Mouse (Mus musculus) forebrain, embryonic 14.5 days (tissue): ENCODE data around the gene Prr36. TPM values are rescaled to one million over a fixed set of nuclear protein-coding genes. Genes with fewer than 3 reads are reported as not detected.

Experiments
- ATAC-seq: fragments of 200-750 bp; cut with Nextera tagmentation; 2 replicates; pipeline ENCODE4 v1.8.0; 2017; ENCODE audit warnings: mild to moderate bottlenecking, moderate library complexity
- DNase-seq: peaks from one replicate; pipeline ENCODE4 v3.0.0-alpha.2; 2015; ENCODE audit warnings: low spot score
- H3K27ac ChIP-seq: fragments of 300-500 bp; sonication (generic); 2 replicates; pipeline ENCODE4 v1.5.1; 2014; ENCODE audit warnings: low read depth, mild to moderate bottlenecking, control low read depth, low read length, moderate library complexity
- H3K27me3 ChIP-seq: fragments of 300-500 bp; sonication (generic); replicated peaks from 2 replicates; pipeline ENCODE4 v1.6.1; 2014; ENCODE audit warnings: low read length, control low read depth, mixed read lengths; ENCODE audit not compliant: control insufficient read depth, insufficient read depth
- H3K36me3 ChIP-seq: fragments of 300-500 bp; sonication (generic); 2 replicates; pipeline ENCODE4 v1.6.1; 2014; ENCODE audit warnings: low read length, control low read depth; ENCODE audit not compliant: control insufficient read depth, insufficient read depth
- H3K4me1 ChIP-seq: fragments of 300-500 bp; sonication (generic); 2 replicates; pipeline ENCODE4 v1.6.1; 2014; ENCODE audit warnings: antibody characterized with exemption, low read length, control low read depth; ENCODE audit not compliant: control insufficient read depth, insufficient read depth
- H3K4me2 ChIP-seq: fragments of 300-500 bp; sonication (generic); 2 replicates; pipeline ENCODE4 v1.6.1; 2014; ENCODE audit warnings: mild to moderate bottlenecking, control low read depth, low read length
- H3K4me3 ChIP-seq: fragments of 300-500 bp; sonication (generic); 2 replicates; pipeline ENCODE4 v1.5.1; 2014; ENCODE audit warnings: low read depth, low read length, control low read depth
- H3K9ac ChIP-seq: fragments of 300-500 bp; sonication (generic); 2 replicates; pipeline ENCODE4 v1.6.1; 2014; ENCODE audit warnings: mild to moderate bottlenecking, low read length, control low read depth, moderate library complexity
- H3K9me3 ChIP-seq: fragments of 300-500 bp; sonication (generic); replicated peaks from 2 replicates; pipeline ENCODE4 v1.6.1; 2016; ENCODE audit warnings: low read length, control low read depth, mixed read lengths; ENCODE audit not compliant: control insufficient read depth
- WGBS: fragments of 180-500 bp; shearing (Covaris S2); extraction: QIAGEN DNeasy Blood & Tissue Kit; methylation state at CpG from one replicate; pipeline ENCODE4 v1.1.7; 2014; 5-methylcytosine and 5-hydroxymethylcytosine counted together
- polyA plus RNA-seq: library from polyadenylated mRNA; unstranded; fragments of >200 nt; fragmentation: Nextera tagmentation; extraction: Ambion mirVana; gene quantifications from 2 replicates; pipeline ENCODE4 v1.2.1, GENCODE M21; 2014

Gene Prr36
- polyA plus RNA-seq, 1 experiment from 2014 or later, result 25.3 TPM

DNA sequence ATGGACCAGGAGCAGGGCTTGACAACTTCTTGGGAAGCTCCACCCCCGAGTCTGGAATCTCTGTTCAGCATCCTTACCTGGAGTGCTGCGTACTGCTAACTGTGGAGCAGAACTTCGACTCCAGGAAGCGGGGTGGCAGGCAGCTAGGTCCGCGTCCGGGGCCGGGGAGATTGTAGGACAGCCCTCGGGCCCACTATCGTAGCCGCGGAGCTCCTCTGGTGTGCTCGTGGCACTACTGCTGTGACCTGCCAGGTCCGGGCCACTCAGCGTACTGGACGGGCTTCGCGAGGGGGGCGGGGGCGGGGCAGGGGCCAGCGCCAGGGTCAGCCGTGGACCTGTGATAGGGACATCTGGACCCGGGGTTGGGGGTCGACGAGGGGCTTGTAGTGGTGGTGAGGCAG is 4.5 kb downstream of the Prr36 start:
- H3K36me3 ChIP-seq, result peaks cover 43% of the 10 kb centered on the region
- H3K9ac ChIP-seq, result peak overlapping the region; percentile 62
- H3K4me3 ChIP-seq, result peak overlapping the region; percentile 41
- H3K4me2 ChIP-seq, result peak overlapping the region; percentile 83
- peak overlapping the region; percentile 27; the same call in 1 of the 2 replicates for H3K27ac ChIP-seq
- H3K27me3 ChIP-seq, result no peaks in the 10 kb centered on the region
- WGBS, result 4% methylated on average over 25 of the region's 25 CpGs
- H3K4me1 ChIP-seq, result peaks cover 36% of the 10 kb centered on the region
- ATAC-seq, result peak; percentile 2; the same call in 1 of the 2 replicates
- DNase-seq, result no peak
- H3K9me3 ChIP-seq, result no peaks in the 10 kb centered on the region

DNA sequence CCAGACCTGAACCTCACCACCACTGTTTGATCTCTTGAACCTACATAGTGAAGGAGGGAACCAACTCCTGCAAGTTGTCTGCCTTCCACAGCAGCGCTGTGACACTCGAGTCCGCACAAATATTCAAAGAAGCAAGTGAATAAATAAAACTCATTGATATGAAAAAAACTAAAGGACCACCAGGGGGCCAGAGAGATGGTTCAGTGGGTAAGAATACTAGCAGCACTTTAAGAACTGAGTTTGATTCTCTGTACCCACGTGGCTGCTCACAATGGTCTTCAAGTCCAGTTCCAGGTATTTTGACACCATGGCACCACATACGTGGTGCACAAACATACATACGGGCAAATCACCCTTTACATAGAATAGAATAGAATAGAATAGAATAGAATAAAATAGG is 6.2 kb downstream of the Prr36 start:
- peaks cover 59% of the 10 kb centered on the region for H3K36me3 ChIP-seq
- H3K4me1 ChIP-seq, result peaks cover 35% of the 10 kb centered on the region
- H3K27ac ChIP-seq, result no peak overlapping the region
- DNase-seq (no peak), ATAC-seq (no peak)
- H3K27me3 ChIP-seq, result 0 out of 2 replicates have a peak, but pooled peaks cover 3% of the 10 kb centered on the region
- no peak overlapping the region for H3K4me3 ChIP-seq
- H3K9me3 ChIP-seq, result no peaks in the 10 kb centered on the region
- WGBS, result 64% methylated on average over 6 of the region's 6 CpGs
- no peak overlapping the region for H3K9ac ChIP-seq
- H3K4me2 ChIP-seq, result no peak overlapping the region

DNA sequence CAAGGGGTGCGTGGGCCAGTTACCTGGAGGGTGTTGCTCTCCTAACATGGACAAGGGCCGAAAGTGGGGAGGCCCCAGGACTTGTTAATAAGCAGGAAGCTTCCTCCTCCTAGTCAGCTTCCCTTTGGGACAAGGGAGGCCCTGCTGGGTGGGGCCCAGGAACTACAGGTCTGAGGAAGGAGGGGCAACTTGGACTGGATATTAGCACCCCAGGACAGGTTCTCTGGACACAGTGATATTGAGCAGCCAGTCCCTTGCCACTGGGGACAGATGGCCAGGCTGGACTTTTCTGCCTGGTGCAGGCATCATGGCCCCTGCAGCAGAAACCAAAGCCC is 10.3 kb downstream of the Prr36 start:
- no peak overlapping the region for H3K4me2 ChIP-seq
- 49% methylated on average over 2 of the region's 2 CpGs for WGBS
- ATAC-seq (no peak), DNase-seq (no peak)
- no peak overlapping the region for H3K4me3 ChIP-seq
- peaks cover 15% of the 10 kb centered on the region for H3K27me3 ChIP-seq
- H3K9me3 ChIP-seq, result no peaks in the 10 kb centered on the region
- H3K36me3 ChIP-seq, result peaks cover 74% of the 10 kb centered on the region
- H3K4me1 ChIP-seq, result peaks cover 3% of the 10 kb centered on the region; the same call in 1 of the 2 replicates
- H3K27ac ChIP-seq, result no peak overlapping the region
- peak overlapping the region; percentile 25; the same call in 1 of the 2 replicates for H3K9ac ChIP-seq

DNA sequence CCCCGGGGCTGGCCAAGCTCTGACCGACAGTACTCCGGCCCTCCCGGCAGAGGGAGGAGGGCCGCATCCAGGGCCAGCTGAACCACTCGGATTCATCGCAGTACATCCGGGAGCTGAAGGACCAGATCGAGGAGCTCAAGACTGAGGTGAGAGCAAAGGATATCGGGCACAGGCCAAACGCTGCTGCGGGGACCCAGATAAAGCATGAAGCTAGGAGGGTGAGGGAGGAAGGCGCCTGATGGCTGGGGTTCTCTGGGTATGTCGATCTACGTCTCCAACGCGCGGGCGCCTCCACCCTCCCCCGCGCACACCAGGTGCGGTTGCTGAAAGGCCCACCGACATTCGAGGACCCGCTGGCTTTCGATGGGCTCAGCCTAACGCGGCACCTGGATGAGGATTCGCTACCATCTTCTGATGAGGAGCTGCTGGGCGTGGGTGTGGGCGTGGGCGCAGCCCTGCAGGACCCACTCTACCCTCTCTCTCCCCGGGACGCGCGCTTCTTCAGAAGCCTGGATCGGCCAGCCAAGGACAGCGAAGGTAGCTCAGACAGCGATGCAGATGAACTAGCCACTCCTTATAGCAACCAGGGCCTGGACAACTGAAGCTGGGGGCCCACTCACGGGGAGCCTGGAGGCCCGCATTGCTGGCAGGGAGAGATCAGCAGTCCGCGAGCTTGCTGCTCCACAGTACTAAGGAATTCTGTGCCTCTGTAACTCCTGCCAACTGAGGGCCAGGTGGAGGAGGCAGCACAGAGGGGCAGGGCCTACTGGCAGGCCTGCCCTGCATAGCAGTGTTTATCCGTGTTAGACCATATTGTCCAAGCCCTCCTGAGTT is 10.9 kb downstream of the Prr36 start:
- H3K27ac ChIP-seq, result no peak overlapping the region
- peaks cover 76% of the 10 kb centered on the region for H3K36me3 ChIP-seq
- ATAC-seq, result peak; percentile 38
- H3K9me3 ChIP-seq, result no peaks in the 10 kb centered on the region
- peak overlapping the region; percentile 12; the same call in 1 of the 2 replicates for H3K4me2 ChIP-seq
- peak overlapping the region; percentile 25; the same call in 1 of the 2 replicates for H3K9ac ChIP-seq
- 11% methylated on average over 44 of the region's 44 CpGs for WGBS
- no peak overlapping the region for H3K4me3 ChIP-seq
- peaks cover 3% of the 10 kb centered on the region; the same call in 1 of the 2 replicates for H3K4me1 ChIP-seq
- no peak for DNase-seq
- H3K27me3 ChIP-seq, result peaks cover 15% of the 10 kb centered on the region

DNA sequence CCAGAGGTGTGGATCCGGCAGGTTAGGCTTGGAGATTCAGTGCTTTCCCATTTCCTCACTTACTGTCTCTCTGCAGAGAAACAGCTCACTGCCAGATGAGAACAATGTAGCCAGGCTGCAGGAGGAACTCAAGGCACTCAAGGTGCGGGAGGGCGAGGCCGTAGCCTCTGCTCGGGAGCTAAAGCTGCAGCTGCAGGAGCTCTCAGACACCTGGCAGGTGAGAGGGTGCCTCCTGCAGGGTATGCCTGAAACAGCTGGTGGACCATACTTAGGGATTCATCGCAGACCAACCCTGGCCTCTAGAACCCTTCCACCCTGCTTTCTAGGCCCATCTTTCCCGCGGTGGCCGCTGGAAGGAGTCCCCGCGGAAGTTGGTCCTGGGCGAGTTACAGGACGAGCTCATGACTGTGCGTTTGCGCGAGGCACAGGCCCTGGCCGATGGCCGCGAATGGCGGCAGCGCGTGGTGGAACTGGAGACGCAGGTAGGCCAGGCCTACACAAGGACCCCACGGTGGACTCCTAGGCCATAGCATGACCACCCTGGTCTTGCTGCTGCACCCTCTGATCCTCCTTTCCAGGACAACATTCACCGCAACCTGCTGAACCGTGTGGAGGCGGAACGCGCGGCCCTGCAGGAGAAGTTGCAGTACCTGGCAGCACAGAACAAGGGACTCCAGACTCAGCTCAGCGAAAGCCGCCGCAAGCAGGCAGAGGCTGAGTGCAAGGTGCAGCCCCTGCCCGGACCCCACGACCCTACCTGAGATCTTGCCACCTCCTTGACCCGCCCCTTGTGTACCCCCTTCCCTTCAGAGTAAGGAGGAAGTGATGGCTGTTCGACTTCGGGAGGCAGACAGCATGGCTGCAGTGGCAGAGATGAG is 11.8 kb downstream of the Prr36 start:
- peaks cover 15% of the 10 kb centered on the region for H3K27me3 ChIP-seq
- no peak for ATAC-seq
- 18% methylated on average over 38 of the region's 38 CpGs for WGBS
- H3K36me3 ChIP-seq, result peaks cover 76% of the 10 kb centered on the region
- DNase-seq, result no peak
- H3K4me2 ChIP-seq, result peak overlapping the region; percentile 12; the same call in 1 of the 2 replicates
- no peaks in the 10 kb centered on the region for H3K9me3 ChIP-seq
- H3K27ac ChIP-seq, result no peak overlapping the region
- no peak overlapping the region for H3K9ac ChIP-seq
- H3K4me3 ChIP-seq, result no peak overlapping the region
- H3K4me1 ChIP-seq, result peaks cover 3% of the 10 kb centered on the region; the same call in 1 of the 2 replicates

DNA sequence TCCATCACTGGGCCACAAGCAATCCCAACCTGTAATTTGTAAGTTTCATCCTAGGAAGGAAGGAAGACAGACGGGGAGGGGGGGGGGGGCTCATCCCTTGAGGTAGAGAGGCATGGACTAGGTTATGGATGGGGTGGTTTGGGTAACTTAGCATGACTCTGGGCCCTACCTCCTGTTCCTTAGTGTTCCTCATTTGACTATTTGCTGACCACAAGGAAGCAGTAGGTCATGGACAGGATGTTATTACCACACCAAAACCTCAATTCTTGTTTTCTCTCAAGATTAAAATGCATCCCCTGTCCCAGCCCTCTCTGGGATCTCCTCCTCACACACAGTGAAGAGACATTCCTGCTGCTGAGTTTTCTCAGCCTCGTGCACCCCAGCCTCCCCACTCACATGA is 15.9 kb downstream of the Prr36 start:
- H3K9me3 ChIP-seq, result no peaks in the 10 kb centered on the region
- no peak overlapping the region for H3K4me3 ChIP-seq
- ATAC-seq, result no peak
- no peak overlapping the region for H3K27ac ChIP-seq
- H3K4me2 ChIP-seq, result no peak overlapping the region
- WGBS, result 55% methylated on average over 2 of the region's 2 CpGs
- no peak for DNase-seq
- peaks cover 59% of the 10 kb centered on the region for H3K36me3 ChIP-seq
- H3K9ac ChIP-seq, result no peak overlapping the region
- H3K4me1 ChIP-seq, result no peaks in the 10 kb centered on the region
- H3K27me3 ChIP-seq, result peaks cover 14% of the 10 kb centered on the region

DNA sequence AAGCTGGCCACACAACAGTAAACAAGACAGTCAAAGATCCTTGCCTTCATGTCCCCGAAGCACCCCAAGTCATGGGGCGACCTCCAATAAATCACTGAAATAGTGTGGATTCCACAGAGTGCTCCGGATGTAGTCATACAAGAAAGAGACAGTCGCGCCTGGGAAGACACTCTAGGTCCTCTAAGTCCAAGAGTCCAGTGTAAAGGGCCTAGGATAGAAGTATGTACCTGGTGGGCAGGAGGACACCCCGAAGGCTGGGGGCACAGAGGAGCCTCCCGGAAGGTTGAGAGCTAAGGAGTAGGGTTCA is 23.7 kb downstream of the Prr36 start:
- H3K4me2 ChIP-seq, result no peak overlapping the region
- peaks cover 51% of the 10 kb centered on the region for H3K36me3 ChIP-seq
- no peak overlapping the region for H3K9ac ChIP-seq
- H3K4me1 ChIP-seq, result peaks cover 13% of the 10 kb centered on the region
- no peaks in the 10 kb centered on the region for H3K9me3 ChIP-seq
- no peak for ATAC-seq
- 58% methylated on average over 7 of the region's 7 CpGs for whole genome bisulfite sequencing
- no peaks in the 10 kb centered on the region for H3K27me3 ChIP-seq
- DNase-seq, result no peak
- H3K4me3 ChIP-seq, result no peak overlapping the region
- H3K27ac ChIP-seq, result no peak overlapping the region

DNA sequence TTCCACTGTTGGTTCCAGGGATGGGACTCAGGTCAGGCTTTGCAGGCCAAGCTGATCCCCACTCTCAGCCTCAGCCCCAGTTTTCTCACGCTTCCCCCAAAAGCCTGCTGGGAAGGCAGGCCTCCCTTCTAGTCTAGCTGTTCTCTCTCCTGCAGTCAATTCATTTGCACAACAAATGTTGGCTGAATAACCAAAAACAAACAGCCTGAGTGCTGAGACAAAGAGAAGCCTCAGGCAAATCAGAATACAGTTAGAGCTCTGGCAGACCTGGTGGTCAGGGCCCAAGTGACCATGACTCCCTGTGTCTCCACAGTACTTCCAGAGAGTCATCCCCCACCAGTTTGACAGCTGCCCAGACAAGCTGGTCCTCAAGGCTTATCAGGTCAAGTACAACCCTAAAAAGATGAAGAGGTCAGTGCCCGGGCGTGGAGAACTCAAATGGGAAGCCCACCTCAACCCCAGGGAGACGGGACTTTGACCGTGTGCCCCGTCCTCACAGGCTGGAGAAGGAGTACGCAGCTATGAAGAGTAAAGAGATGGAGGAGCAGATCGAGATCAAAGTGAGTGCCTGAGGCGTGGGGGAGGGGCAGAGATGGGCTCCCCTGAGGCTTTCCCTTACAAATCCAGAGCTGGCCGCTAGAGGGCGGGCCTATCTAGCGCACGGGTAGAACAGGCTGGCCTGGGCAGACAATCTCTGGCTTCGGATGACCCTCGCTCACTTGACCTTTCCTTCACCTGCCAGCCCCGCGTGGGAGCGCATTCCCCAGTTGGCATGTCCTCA is 24.3 kb downstream of the Prr36 start:
- ATAC-seq, result peak; percentile 88
- peak; percentile 91 for DNase-seq
- no peaks in the 10 kb centered on the region for H3K27me3 ChIP-seq
- WGBS, result 5% methylated on average over 18 of the region's 18 CpGs
- no peak overlapping the region for H3K9ac ChIP-seq
- H3K9me3 ChIP-seq, result no peaks in the 10 kb centered on the region
- no peak overlapping the region for H3K4me3 ChIP-seq
- peaks cover 56% of the 10 kb centered on the region for H3K36me3 ChIP-seq
- peak overlapping the region; percentile 70 for H3K27ac ChIP-seq
- peaks cover 13% of the 10 kb centered on the region for H3K4me1 ChIP-seq
- H3K4me2 ChIP-seq, result peak overlapping the region; percentile 18; the same call in 1 of the 2 replicates
